Mouse (Mus musculus) adrenal gland, adult 8-10 months (tissue): Measurements from ENCODE around the gene Tmem204. TPM values are rescaled to one million over a fixed set of nuclear protein-coding genes. Genes with fewer than 3 reads are reported as not detected.

ENCODE experiments used
- DNase-seq: peaks from one replicate; pipeline ENCODE4 v3.0.0; 2022
- total RNA-seq, 4 experiments: library from RNA; stranded (reverse); gene quantifications; 2 replicates each; pipeline ENCODE4 v1.2.4; 2022

Gene Tmem204
- total RNA-seq, 4 experiments from 2014 or later = 35.3 to 56.0 (median 52.6) TPM

GRCm38 (mm10) chr17:25084835-25085385 is 1.5 kb upstream of the Tmem204 start:
- peak; percentile 43 for DNase-seq

DNA sequence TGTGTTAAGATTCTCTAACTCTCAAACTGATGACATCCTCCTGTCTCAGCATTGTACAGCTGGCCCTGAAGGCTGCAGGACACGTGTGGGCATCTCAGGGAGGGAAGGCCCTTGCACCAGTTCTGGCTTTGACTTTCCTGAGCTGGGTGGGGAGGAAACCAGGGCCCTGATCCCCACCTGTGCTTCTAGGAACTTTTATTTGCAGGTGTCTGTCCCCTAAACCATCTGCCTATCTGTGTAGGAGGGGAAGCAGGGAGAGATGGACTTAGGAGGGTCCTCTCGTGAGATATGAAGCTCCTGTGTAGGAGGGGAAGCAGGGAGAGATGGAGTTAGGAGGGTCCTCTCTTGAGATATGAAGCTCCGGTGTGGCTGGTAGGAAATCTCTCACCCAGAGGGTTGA is 504 bp downstream of the Tmem204 start:
- DNase-seq = no peak

DNA sequence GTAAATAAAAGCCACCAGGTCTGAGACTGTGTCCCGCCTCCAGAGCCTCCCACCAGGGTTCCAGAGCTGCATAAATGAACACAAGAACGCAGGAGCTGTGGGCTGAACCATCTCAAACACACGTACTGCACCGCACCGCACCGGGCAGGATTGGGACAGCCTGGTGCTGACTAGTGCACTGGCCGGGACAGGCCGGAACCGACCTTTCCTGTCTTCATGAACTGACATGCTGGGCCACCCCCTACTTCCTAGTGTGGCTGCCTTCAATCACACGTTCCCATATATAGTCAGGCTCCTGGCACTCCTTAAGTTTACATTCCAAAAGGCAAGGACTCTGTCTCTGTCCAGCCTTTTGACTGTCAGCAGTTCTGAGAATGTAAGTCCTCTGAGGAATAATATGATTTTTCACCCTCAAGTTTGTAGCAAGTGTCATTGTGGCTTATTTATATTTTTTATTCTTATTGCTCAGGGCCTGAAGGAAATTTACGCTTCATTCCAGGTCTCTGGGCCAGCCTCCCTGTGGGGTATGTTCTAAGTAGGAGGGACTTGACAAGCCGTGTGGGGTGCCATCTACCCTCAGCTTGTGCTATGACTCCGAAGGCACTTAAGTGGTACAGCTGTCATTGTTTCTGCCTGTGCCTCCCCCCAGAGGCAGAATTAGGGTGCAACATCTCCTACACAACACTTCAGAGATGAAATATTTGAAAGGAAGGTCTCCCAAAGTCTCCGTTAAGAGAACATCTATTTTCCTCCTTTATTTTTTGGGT is 1.1 kb downstream of the Tmem204 start:
- no peak for DNase-seq

DNA sequence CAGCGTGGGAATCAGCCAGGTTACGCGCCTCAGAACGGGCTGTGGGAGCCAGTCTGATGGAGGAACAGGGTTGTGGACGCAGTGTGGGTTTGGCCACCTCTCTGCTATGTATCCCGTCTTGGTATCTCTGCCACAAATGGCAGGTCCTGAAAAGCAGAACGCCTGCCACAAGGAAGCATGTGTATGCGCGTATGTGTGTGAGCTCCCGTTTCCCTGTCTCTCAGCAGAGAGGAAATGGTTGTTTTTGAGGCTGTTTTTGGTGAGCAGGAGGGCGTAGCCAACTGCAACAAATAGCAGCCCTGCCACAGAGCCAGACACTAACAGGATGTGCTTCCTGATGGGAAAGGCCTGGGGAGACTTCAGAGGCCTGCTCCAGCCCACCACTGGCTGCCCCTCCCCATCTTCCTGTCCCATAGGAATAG is 2.4 kb downstream of the Tmem204 start:
- peak; percentile 67 for DNase-seq

DNA sequence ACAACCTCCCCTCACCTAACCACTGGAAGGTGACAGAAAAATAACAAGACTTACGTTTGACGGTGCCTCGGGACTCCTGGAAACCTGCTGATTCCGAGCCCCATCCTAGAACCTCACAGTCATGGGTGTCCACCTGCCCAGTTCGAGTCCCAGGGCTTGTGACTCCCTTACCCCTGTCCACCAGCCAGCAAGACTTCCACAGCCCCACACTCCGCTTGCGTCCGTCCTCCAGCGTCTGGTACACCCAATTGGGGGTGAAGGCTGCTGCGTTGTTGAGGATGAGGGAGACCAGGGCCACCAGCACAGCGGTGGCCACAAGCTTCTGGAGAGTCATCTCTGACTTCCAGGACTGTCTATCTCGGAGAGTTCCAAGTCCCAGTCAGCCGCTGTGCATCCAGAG is 3.2 kb downstream of the Tmem204 start:
- no peak for DNase-seq

DNA sequence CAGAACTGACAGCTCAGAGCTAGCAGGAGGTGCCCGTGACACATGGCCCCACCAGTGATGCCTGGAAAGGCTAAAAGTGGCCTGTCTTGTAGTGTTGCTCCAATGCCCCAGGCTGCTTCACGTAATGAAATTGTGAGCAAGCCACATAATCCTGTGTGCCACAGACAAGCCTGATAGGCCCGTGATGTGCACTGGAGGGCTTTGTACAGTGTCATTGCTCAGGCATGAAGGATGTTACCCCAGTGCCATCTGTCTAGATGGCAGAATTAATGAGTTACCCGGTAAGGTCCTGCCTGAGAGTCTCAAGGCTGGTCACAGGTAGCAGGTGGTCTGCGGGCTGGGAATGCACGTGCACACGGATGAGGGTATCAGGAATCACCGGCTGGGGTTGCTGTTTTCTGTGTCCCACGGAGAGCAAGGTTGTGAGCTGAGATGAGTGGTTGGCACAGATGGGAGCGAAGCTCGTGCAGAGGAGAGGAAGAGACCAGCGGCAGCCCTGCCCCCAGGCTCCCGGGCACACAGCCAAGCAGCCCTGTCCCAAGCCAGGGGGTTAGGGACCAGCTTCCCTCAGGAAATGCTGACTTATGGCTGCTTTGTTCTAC is 5.5 kb downstream of the Tmem204 start:
- peak; percentile 48 for DNase-seq

GRCm38 (mm10) chr17:25076906-25077305 is 6.5 kb downstream of the Tmem204 start:
- DNase-seq = no peak

GRCm38 (mm10) chr17:25068690-25069089 is 14.7 kb downstream of the Tmem204 start:
- no peak for DNase-seq

DNA sequence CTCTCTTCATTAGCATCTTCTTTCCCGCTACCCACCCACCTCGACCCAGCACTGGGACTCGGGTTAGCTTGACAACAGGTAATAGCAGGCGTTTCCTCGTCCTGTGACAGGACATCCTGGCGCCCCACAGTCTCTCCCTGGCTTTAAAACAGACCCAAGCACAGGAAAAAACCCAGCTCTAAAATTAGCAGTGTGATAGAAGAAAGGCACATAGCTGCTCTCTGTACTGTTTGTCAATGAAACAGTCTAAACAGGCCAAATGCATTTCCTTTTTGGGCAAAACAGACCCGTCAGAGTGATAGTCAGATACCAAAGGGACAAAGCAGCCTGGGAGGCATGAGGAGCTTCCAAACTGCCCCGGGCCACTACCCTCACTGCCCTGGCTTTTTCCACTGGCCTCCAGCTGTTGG is 15.9 kb downstream of the Tmem204 start:
- peak; percentile 53 for DNase-seq

DNA sequence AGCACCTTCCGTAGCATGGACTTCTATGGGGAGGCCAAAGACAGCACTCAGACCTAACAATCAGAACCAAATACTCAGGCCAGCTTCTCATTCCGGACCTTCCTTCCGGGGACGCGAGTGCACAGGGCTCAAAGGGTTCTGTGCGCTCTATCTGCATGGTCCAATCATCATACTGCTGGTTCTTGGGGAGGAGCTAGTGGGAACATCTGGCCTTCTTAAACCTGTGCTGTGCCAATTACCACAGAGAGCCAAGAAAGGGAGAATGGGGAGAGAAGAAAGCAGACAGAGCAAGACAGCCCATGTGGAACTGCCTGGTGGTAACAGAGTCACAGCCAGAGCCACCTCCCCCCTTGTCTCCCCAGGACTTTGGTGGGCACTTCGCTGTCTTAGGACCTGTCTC is 16.8 kb downstream of the Tmem204 start:
- no peak for DNase-seq

DNA sequence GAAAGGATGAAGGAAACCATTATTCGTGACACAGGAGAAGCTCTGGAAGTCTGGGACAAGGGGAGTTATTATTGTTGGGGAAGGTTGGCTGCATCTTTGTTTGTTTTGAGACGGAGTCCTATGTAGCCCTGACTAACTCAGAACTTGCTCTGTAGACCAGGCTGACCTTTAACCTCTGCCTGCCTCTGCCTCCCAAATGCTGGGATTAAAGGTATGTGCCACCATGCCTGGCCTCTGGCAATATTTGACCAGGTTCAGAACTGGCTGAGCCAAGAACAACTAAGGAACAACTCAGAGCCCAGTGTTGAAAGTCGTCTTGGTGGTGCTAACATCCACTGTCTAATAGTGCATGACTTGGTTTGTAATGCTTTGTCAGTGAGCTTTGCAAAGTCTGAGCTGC is 18.2 kb downstream of the Tmem204 start:
- DNase-seq = no peak

GRCm38 (mm10) chr17:25064351-25064750 is 19.0 kb downstream of the Tmem204 start:
- peak; percentile 47 for DNase-seq

GRCm38 (mm10) chr17:25063872-25064271 is 19.5 kb downstream of the Tmem204 start:
- no peak for DNase-seq

- DNase-seq = no peak
These were observed 20.1 kb downstream of the Tmem204 start for GRCm38 (mm10) chr17:25063261-25063660.

DNA sequence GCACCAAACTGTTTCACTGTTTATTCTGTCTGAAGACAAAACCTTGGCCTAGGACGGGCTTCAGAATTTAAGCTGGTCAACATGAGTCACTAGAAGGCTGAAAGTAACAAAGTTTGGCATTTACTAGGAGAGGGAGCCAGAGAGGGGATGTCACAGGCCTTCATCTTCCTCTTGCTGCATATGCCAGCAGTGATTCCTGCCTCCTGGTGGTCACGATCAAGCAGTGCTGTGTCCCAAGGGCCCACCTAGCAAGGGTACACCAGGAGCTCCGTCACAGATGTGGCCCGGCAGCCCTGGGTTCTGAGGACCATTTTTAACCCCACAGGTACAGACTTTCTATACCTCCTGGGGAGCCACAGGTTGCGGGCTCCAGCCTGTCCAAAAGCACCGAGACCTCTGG is 26.4 kb downstream of the Tmem204 start:
- no peak for DNase-seq

GRCm38 (mm10) chr17:25053274-25053673 is 30.1 kb downstream of the Tmem204 start:
- DNase-seq = no peak

- no peak for DNase-seq
These were observed 36.2 kb downstream of the Tmem204 start for GRCm38 (mm10) chr17:25047143-25047542.

DNA sequence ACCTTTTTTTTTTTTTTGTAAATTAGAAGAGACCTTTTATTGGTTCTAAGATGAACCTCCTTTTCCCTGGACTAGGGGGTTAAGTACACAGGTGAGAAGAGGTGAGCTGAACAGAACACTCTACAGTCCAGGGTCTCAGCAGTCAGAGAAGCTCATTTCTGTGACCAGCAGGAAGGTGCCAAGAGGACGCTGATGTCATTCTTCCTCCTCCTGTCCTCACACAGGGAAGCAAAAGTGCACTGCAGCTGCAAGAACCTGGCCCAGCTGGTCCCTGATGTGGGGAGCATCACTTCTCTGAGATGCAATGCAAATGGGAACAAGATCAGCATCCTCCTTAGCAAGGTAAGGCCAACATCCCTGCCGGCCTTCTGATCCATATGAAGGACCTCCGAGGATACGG is 38.1 kb downstream of the Tmem204 start:
- DNase-seq = no peak

DNA sequence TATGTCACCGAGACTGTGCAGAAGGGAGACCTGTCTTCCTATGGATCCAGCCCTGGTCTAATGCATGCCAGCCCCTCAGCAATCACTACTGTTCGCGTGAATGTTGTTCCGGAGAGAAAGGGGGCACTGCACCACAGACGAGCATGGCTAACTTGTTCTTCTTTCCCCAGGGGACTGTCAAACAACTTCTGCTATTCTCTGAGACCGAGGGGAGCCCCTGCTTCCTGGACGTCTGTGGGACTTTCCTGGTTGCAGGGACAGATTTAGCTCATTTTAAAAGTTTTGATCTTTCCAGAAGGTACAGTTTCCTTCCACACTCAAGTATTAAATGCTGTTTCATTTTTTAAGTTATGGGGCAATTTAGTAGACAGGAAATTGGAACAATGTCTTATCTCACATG is 38.5 kb downstream of the Tmem204 start:
- no peak for DNase-seq

DNA sequence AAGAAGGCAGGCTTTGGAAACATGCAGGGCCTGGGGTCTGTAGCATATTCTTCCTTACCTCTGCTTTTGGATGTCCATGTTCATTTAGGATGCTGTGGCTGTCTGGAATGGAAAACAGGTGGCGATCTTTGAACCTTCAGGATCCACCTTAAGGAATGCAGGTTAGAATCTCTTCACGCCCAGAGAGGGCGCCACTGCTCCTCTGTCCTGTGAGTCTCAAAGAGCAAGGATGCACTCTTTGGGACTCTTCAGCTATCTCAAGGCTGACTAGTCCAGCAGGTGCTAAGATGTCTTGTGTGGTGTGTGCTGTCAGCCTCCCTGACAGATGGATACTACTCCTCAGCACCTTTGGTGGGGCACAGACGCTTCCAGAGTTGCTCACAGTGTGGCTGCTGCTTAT is 47.2 kb downstream of the Tmem204 start:
- DNase-seq = no peak

DNA sequence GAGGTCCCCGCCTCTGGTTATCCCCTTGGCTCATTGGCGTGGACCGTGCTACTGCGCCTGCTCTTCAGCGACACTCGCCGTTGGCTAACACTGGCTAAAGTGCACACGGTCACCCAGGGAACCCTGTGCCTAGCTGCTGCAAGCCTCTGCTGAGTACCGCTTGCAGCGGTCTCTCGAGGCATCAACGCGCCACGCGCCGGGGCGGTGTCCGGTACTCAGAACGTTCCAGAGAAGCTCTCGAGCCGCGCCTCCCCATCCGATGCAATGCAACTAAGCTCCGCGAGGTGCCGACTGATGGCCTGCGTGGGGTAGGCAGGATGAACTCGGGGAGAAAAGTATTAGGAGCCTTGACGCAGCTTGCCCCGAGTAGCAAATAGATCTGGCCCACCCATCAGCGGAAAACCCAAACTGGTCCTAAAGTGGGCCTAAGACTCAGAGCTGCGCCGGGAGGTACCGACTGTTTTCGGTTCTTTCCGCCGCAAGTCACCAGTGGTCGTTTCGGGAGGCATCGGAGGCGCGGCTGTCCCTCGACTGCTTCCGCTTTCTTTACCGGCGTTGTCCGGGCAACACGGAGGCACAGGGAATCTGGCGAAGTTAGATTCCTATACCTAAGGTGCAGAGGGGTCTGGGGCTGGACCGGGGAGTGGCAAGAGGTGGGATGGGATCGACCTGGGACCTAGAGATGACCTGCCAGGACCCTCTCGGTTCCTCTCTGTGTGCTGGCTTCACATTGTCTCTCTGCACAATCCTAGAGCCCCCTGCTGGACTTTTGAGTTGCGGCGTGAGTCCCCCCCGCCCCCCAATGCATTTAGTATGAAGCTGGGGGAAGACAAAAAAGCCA is 66.9 kb downstream of the Tmem204 start:
- DNase-seq = peak; percentile 81

DNA sequence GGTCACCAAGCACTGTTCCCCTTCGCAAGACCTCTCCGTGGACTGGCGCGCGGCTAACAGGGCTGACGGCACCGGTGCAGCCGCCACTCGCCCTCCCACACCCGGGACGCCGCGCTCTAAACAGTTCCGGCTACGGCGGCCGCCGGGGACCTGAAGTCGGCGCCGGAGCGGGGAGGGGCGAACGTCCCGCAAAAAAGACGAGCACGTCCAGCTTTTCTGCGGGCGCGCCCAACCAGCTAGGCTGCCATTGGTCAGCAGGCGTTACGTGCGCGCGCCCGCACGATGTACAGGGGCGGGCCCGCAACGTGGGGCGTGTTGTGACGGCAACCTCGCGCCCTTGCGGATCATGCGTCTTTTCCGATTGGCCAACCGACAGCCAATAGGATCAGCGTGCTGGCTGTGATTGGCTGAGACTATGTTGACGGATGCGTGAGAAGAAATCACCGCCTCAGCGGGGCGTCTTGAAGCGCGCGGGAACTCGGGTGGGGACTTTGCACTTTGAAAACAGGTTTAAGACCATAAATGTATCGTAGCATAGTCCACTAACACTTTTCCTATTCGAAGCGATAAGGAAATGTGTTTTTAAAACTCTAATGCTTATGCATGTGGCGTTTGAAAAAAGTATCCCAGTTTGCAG is 67.6 kb downstream of the Tmem204 start, which contains the start of the genes Cramp1l and Ift140:
Cramp1l (minus strand) TSS at position 134 of the 637 bp plus-strand sequence.
Ift140 (plus strand) TSS at position 431 of the 637 bp plus-strand sequence.
- peak; percentile 99 for DNase-seq
